Mouse (Mus musculus) lung, postnatal 25 days (tissue): ENCODE measurements around the gene C1qtnf1.
"Not testable (repeated sequence)": the region's sequence is repeated elsewhere in the genome, so short reads cannot be mapped to it uniquely, and the experiment has no call there.

Experiments
- DNase-seq: peaks from one replicate; pipeline ENCODE4 v3.0.0; 2022; ENCODE audit warnings: low spot score

C1qtnf1 gene

DNA sequence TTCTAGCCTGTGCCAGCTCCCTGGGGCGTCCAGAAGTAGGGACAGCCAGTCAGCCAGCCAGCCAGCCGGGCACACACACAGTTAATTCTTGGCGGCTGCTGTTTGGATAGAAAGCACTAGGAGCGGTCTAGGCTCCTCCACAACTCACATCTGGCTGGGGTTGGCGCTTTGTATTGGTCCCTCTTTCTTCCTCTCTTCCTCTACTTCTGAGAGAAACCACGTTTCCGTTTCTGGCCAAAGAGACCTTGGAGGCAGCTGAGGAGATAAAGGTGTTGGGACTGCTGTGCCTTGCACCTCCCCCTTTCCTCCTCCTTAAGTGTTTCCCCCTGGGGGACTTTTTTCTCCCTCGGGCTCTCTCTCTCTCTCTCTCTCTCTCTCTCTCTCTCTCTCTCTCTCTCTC is at the start of gene C1qtnf1:
Gene C1qtnf1, plus strand, starts transcription at position 218 of the 400 bp plus-strand sequence.
- DNase-seq, result no peak

- DNase-seq, result no peak
Measured at GRCm38 (mm10) chr11:118378656-118379055, 49.3 kb upstream of the C1qtnf1 start.

- DNase-seq, result peak; percentile 89
Measured at GRCm38 (mm10) chr11:118379251-118380009, 48.6 kb upstream of the C1qtnf1 start.

DNA sequence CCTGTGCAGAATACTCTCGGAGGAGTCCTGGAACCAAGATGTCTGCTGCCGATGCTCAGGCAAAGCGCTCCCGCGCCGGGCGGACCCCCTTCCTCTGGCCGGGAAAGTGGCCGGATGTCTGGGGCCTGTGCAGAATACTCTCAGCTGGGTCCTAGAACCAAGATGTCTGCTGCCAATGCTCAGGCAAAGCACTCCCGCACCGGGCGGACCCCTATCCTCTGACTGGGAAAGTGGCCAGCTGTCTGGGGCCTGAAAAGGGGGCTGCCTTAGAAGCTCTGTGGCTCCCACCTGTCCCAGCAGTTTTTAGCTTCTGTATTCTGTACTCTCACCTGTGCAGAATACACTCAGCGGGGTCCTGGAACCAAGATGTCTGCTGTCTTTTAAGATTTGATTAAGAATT is 40.2 kb upstream of the C1qtnf1 start:
- DNase-seq, result not testable (repeated sequence)

GRCm38 (mm10) chr11:118393991-118394390 is 34.0 kb upstream of the C1qtnf1 start:
- DNase-seq, result no peak

DNA sequence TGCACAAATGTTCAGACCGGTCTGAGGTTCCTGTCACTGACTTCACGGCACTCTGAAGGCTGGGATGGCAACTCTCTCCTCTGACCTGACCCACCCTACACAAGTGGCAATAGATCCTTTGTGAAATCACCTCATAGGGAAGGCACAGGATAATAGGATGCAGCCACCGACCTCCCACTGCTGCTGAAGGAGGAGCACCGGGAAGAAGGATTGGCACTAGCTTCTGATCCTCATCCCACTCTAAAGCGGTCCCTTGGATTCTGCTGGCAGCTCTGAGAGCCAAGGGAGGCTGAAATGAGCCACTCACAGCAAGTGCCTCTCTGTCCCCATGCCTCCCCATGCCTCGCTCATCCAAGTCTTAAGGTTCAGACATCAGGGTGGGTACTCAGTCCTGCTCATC is 33.5 kb upstream of the C1qtnf1 start:
- no peak for DNase-seq

- DNase-seq, result no peak
Measured at GRCm38 (mm10) chr11:118397806-118398530, 30.0 kb upstream of the C1qtnf1 start.

GRCm38 (mm10) chr11:118399891-118400565 is 28.0 kb upstream of the C1qtnf1 start:
- no peak for DNase-seq

DNA sequence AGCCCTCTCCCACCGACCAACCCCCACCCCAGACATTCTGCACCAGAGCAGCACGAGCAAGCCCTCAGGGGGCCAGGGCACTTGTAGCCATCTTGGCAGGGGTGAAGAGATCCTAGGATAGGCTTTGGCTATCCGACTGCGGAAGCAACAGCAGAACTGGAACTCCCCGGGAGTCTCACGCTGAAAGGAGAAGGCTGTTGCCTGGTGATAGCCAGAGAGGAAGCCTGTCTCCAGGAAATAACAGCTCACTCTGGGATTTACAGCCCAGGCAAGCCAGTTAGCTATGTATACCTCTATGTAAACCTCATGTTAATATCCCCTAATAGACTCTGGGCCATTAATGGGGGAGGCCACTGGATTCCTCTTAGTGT is 27.5 kb upstream of the C1qtnf1 start:
- peak; percentile 51 for DNase-seq

GRCm38 (mm10) chr11:118401195-118401594 is 26.8 kb upstream of the C1qtnf1 start:
- DNase-seq, result no peak

GRCm38 (mm10) chr11:118401760-118402280 is 26.2 kb upstream of the C1qtnf1 start, which contains the start of gene Lgals3bp:
Gene Lgals3bp, minus strand, starts transcription at chr11:118402092.
- DNase-seq, result peak; percentile 86

DNA sequence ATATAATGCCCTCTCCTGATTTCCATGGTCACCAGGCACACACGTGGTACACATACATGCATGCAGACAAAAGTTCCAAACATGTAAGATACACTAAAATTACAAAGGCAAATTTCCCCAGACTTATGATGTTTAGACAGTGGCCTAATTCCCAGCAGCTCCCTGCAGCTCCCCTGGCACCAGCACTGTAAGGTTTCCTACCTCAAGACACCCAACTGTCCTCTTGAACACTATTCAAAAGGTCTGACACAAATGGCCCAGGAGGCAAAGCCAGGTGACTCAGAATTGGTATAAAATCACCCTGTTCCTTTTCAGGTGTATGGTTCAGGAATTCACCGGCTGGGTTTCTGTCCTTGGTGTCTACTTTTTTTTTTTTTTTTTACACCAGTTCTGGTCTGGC is 24.8 kb upstream of the C1qtnf1 start:
- no peak for DNase-seq

DNA sequence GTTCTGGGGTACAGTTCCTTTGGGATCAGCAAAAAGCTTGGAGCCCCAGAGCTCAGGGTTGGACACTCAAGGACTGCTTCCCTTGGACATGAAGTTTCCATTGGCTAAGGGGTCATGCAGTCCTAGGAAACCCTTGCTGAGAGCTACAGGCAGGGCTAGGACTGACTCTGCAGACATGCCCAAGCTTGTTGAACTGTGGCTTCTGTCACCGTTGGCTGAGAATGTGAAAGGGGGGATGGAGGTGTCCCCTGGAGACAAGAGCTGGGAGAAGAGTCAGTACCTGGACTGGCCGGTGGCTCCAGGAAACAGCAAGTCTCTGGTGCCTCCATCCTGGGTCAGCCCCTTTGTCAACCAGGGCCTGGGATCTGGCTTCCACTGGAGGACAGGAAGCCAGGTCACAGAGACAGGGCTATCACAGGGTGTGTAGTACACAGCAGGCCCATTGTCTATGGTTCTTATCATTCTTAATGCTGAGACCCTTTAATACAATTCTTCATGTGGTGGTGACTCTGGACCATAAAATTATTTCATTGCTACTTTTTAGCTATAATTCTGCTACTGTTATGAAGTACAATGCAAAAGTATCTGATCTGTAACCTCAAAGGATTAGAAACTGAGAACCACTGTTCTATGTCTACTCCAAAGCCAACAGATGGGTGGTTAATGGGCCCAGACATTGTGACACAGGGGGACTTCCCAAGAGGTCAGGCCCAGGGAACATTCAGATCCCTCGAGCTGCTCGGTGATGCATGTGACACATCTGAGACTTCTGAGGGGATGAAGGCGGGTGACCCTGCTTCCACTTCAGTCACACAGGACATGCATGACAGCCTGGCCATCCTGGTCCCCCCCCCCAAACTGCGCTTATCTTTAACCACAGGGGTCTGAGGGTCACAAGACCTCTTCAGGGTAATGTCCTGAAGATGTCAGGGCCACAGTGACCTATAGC is 23.8 kb upstream of the C1qtnf1 start:
- no peak for DNase-seq

DNA sequence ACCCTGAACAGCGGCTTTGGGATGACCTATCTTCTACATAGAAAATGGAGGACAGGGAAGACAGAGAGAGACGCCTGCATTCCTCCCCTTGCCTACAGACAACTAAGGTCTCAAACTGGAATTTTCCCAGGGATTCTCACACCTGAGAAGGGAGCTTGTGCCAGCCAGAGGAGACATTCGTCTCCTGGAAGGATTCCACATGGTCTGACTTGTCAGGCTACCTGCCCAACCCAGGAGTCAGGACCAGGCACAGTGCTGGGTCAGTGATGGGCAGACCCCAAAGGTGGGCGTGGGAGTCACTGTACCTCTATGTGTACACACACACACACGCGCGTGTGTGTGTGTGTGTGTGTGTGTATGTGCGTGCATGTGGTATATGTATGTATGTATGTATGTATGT is 22.7 kb upstream of the C1qtnf1 start:
- no peak for DNase-seq

- no peak for DNase-seq
Measured at GRCm38 (mm10) chr11:118406521-118406920, 21.5 kb upstream of the C1qtnf1 start.

DNA sequence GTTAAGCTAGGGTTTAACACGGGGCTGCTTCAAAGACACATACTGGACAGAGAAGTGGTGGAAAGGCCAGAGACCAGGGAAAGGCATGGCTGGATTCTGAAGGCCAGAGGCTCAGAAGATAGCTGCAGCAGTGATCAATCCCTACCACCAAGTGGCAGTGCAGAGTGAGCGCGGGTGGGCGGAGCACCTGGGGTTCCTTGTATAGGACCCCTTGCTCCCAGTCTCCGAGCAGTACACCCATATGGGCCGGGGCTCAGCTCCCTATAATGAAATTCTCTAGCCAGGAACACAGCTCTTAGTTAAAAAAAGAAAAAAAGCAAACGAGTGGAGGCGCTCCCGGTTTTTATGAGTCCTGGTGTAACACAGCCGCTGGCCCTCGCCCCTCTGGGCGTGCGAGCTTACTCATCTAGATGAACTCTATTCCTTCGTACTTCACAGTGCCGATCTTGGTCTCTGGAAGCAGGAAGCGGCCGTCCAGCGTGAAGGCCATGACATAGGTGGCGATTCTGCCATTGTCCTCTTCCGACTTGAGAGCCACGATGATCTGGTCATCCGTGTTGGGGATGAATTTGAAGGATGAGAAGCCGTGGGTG is 20.6 kb upstream of the C1qtnf1 start:
- no peak for DNase-seq

GRCm38 (mm10) chr11:118408051-118408740 is 19.8 kb upstream of the C1qtnf1 start:
- DNase-seq, result no peak

GRCm38 (mm10) chr11:118409106-118410072 is 18.6 kb upstream of the C1qtnf1 start:
- no peak for DNase-seq

DNA sequence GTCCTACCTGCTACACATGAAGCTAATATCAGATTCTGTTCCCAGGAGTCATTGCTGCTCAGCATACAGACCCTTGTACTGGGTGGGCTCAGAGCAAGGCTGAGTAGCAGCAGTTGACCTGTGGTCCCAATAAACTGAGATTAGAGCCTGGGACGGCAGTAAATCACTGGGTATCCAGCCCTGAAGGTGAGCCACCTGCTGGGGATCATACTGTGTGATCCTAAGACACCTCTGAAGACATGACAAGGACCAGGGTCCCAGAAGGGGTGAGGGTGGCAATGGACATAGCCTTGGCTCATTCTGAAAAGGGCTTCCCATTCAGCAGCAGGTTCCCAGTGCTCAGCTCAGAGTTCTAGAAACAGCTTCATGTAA is 17.9 kb upstream of the C1qtnf1 start:
- no peak for DNase-seq
